Mouse (Mus musculus) embryonic facial prominence, embryonic 13.5 days (tissue): ENCODE results near the gene Zfp536. TPM values are rescaled to one million over a fixed set of nuclear protein-coding genes. Genes with fewer than 3 reads are reported as not detected.

ENCODE experiments used
- ATAC-seq: fragments of 200-750 bp; cut with Nextera tagmentation; 2 replicates; pipeline ENCODE4 v1.8.0; 2017; ENCODE audit warnings: low read depth; ENCODE audit not compliant: insufficient number of reproducible peaks, insufficient read depth, low FRiP score, low TSS enrichment
- H3K27ac ChIP-seq: fragments of 300-500 bp; sonication (generic); 2 replicates; pipeline ENCODE4 v1.5.1; 2015; ENCODE audit warnings: moderate library complexity, mild to moderate bottlenecking, inconsistent platforms
- H3K27me3 ChIP-seq: fragments of 300-500 bp; sonication (generic); 2 replicates; pipeline ENCODE4 v1.6.1; 2015; ENCODE audit warnings: mild to moderate bottlenecking, inconsistent platforms
- H3K36me3 ChIP-seq: fragments of 300-500 bp; sonication (generic); 2 replicates; pipeline ENCODE4 v1.6.1; 2015; ENCODE audit warnings: mild to moderate bottlenecking, inconsistent platforms
- H3K4me1 ChIP-seq: fragments of 300-500 bp; sonication (generic); 2 replicates; pipeline ENCODE4 v1.6.1; 2015; ENCODE audit warnings: inconsistent platforms
- H3K4me2 ChIP-seq: fragments of 300-500 bp; sonication (generic); 2 replicates; pipeline ENCODE4 v1.6.1; 2015; ENCODE audit warnings: moderate library complexity, mild to moderate bottlenecking, inconsistent platforms
- H3K4me3 ChIP-seq: fragments of 300-500 bp; sonication (generic); 2 replicates; pipeline ENCODE4 v1.5.1; 2015; ENCODE audit warnings: mild to moderate bottlenecking, inconsistent platforms
- H3K9ac ChIP-seq: fragments of 300-500 bp; sonication (generic); 2 replicates; pipeline ENCODE4 v1.6.1; 2015; ENCODE audit warnings: mild to moderate bottlenecking, inconsistent platforms
- H3K9me3 ChIP-seq: fragments of 300-500 bp; sonication (generic); 2 replicates; pipeline ENCODE4 v1.6.1; 2016; ENCODE audit warnings: inconsistent platforms
- WGBS: fragments of 180-500 bp; shearing (Covaris S2); methylation state at CpG from one replicate; pipeline ENCODE4 v1.1.7; 2015; ENCODE audit warnings: mixed read lengths; 5-methylcytosine and 5-hydroxymethylcytosine counted together
- polyA plus RNA-seq: library from polyadenylated mRNA; unstranded; fragments of >200 nt; fragmentation: Nextera tagmentation; extraction: Ambion mirVana; gene quantifications from 2 replicates; pipeline ENCODE4 v1.2.1, GENCODE M21; 2015

Gene Zfp536
- polyA plus RNA-seq, 1 experiment from 2014 or later, result 7.1 TPM

DNA sequence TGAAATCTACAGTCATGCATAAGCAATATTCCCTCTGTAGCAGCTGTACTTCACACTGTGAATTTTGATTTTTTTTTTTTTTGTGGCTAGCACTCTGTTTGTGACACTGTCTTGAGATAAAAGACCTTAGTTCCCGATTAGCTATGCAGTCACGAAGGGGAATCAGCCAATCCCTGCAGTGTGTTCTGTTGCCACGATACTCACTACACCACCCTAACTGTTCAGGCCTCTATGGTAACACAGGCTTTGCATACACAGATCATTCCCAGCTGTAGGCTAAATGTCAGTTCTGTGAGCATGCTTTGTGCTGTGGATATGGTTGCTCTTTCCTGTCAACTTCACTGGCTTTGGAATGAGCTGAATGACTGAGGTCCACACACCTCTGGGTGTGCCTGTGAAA lies 325.9 kb downstream of the Zfp536 start:
- ATAC-seq, result no peak
- H3K27ac ChIP-seq, result no peak overlapping the region

DNA sequence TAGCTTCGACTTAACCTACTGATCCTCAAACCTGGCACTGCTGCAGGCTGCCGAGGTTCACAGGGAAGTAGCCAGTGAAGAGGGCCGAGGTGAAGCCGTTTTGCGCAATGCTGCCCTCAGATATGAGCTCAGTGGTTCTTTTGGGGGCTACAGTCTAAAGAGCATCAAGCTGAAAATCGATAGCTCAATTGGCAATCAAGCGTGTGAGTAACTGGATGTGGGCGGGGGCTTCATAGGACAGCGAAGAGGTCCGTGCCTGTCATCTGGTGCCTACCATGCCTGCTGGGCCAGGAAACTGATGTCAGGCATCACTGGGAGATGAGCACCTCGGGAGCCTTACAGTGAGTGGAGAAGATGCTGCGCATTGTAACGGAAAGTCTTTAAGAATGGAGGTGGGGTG lies 333.5 kb downstream of the Zfp536 start:
- no peak overlapping the region for H3K27ac ChIP-seq
- H3K4me1 ChIP-seq, result 0 out of 2 replicates have a peak, but pooled peaks cover 9% of the 10 kb centered on the region
- H3K9me3 ChIP-seq, result peaks cover 4% of the 10 kb centered on the region
- 79% methylated on average over 13 of the region's 13 CpGs for WGBS
- H3K4me3 ChIP-seq, result no peak overlapping the region
- no peak overlapping the region for H3K9ac ChIP-seq
- H3K27me3 ChIP-seq, result no peaks in the 10 kb centered on the region
- H3K4me2 ChIP-seq, result no peak overlapping the region
- H3K36me3 ChIP-seq, result no peaks in the 10 kb centered on the region
- no peak for ATAC-seq

More for the DNA sequence above, 325.9 kb downstream of the Zfp536 start:
- 55% methylated on average over 3 of the region's 3 CpGs for WGBS
- Histone ChIP-seq H3K4me3 (no peak overlapping the region), H3K27me3 (no peaks in the 10 kb centered on the region), H3K36me3 (no peaks in the 10 kb centered on the region), H3K4me1 (no peaks in the 10 kb centered on the region), H3K9me3 (peaks cover 4% of the 10 kb centered on the region), H3K4me2 (no peak overlapping the region), H3K9ac (no peak overlapping the region)

DNA sequence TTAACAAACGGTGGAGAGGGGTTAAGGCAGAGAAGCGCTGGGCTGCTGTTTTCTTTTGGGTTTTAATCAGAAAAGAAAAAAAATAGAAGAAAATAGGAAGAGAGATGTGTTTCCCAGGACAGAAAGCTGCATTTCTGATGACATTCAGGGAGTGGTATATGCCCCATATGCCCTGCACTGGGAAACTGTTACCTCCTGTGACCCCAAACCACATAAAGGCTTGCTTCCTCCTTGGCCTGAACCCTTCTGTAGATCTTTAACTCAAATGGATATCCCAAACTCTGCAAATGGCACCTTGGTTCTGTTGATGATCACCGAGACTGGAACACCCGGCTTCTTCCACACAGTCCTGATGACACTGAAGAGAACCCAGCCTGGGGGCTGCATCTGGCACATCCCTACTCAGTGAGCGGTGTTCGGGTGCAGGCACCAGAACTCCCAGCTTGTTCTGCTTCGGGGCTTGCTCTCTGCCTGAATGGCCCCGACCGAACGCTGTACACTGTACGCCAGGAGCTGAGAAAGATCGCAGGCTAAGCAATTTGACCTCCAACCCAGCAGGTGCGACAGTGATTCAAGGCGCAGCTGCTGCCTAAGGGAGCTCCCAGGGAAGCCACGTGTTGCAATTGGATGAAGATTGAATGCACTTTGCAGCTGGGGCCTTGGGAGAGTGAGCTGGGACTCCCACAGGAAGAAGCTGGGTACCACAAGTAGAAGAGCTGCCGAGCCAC lies 334.2 kb downstream of the Zfp536 start:
- ATAC-seq, result no peak
- Histone ChIP-seq H3K4me2 (no peak overlapping the region), H3K4me3 (no peak overlapping the region), H3K27me3 (no peaks in the 10 kb centered on the region), H3K36me3 (no peaks in the 10 kb centered on the region), H3K9ac (no peak overlapping the region), H3K9me3 (peaks cover 3% of the 10 kb centered on the region), H3K4me1 (0 out of 2 replicates have a peak, but pooled peaks cover 9% of the 10 kb centered on the region), H3K27ac (no peak overlapping the region)
- 53% methylated on average over 16 of the region's 16 CpGs for WGBS

DNA sequence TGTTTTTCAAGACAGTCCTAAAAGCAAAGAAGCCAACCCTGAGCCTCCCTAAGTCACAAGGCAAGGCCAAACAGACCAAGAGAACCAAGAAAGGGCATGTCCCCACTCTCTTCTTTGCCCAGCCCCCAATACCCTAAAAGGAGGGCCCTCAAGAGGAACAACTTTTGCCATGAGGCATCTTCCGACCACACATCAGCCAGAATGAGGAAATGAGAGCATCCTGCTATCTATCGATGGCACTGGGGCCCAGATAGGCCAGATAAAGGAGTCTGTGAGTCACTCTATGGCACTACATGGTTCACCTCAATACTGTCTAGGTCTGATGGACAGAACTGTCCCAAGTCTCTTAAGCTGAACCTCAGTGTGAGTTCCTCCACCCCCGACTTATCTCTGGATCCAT lies 335.6 kb downstream of the Zfp536 start:
- H3K27ac ChIP-seq, result no peak overlapping the region
- H3K36me3 ChIP-seq, result no peaks in the 10 kb centered on the region
- no peak overlapping the region for H3K4me2 ChIP-seq
- WGBS, result 77% methylated on average over 3 of the region's 3 CpGs
- no peaks in the 10 kb centered on the region for H3K9me3 ChIP-seq
- H3K9ac ChIP-seq, result no peak overlapping the region
- H3K27me3 ChIP-seq, result no peaks in the 10 kb centered on the region
- no peak overlapping the region for H3K4me3 ChIP-seq
- no peak for ATAC-seq
- H3K4me1 ChIP-seq, result peaks cover 10% of the 10 kb centered on the region; the same call in 1 of the 2 replicates

DNA sequence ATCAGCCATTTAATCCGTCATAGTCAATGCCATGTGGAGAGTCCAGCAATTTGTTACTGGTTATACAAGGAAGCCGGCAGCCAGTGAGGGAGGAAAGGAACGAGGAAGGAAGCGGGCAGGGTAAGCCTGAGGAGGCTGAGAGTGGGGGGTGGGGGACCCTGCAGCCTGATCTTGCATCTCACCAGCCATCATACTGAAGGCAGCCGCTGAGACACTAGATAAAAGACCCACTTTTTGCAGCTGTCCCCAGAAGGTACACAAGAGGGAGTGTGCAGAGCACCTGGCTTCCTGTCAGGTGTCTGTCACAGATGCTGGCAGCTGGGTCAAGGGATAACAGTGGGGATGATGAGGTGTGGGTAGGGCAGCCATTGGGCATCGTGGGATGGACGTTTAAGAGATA lies 340.3 kb downstream of the Zfp536 start:
- Histone ChIP-seq H3K9ac (no peak overlapping the region), H3K4me2 (no peak overlapping the region), H3K4me3 (no peak overlapping the region), H3K27ac (no peak overlapping the region), H3K36me3 (no peaks in the 10 kb centered on the region), H3K9me3 (no peaks in the 10 kb centered on the region), H3K27me3 (no peaks in the 10 kb centered on the region), H3K4me1 (peaks cover 7% of the 10 kb centered on the region; the same call in 1 of the 2 replicates)
- no peak for ATAC-seq
- 51% methylated on average over 7 of the region's 7 CpGs for WGBS

DNA sequence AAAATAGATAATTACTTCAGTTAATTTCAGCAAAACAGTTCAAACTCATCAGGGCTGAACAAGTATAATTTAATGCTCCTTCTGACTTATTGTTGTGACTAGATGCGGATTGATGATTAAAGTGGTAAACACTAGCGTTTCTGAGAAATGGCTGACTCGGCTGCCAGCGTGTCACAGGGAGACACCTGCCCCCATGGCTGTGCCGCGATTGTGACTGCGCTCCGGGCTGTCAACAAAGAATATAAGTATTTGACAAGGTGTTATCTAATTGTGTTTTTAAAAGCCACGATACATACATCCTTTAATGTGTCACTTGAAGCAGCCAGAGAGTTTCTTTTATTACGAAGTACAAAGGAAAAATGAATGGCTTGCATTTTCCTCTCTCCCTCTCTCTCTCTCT lies 342.0 kb downstream of the Zfp536 start:
- Histone ChIP-seq H3K9me3 (no peaks in the 10 kb centered on the region), H3K4me3 (no peak overlapping the region), H3K36me3 (no peaks in the 10 kb centered on the region), H3K4me1 (peaks cover 7% of the 10 kb centered on the region; the same call in 1 of the 2 replicates), H3K27ac (no peak overlapping the region), H3K4me2 (no peak overlapping the region), H3K27me3 (no peaks in the 10 kb centered on the region), H3K9ac (no peak overlapping the region)
- no peak for ATAC-seq
- WGBS, result 77% methylated on average over 10 of the region's 10 CpGs

DNA sequence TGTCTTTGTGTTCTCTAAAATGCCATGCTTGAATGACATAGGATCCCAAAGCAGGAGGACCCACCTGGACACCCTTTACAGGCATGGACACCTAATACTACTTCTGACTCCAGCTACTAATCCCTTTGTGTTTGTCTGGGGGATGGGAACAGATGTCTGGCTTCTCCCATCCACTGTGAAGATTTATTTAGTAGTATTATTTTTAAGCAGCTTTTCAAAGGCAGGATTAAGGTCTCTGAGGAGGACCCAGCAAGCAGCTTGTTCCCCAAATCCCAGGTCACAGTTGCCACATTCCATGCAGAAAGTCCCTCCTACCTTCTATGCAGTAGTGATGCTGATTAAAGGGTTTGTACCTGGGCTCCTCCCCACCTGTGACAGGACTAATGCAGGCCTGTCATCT lies 347.4 kb downstream of the Zfp536 start:
- no peak for ATAC-seq
- no peaks in the 10 kb centered on the region for H3K27me3 ChIP-seq
- H3K27ac ChIP-seq, result no peak overlapping the region
- no peak overlapping the region for H3K4me3 ChIP-seq
- no peaks in the 10 kb centered on the region for H3K4me1 ChIP-seq
- no peaks in the 10 kb centered on the region for H3K36me3 ChIP-seq
- H3K4me2 ChIP-seq, result no peak overlapping the region
- H3K9me3 ChIP-seq, result no peaks in the 10 kb centered on the region
- no peak overlapping the region for H3K9ac ChIP-seq

DNA sequence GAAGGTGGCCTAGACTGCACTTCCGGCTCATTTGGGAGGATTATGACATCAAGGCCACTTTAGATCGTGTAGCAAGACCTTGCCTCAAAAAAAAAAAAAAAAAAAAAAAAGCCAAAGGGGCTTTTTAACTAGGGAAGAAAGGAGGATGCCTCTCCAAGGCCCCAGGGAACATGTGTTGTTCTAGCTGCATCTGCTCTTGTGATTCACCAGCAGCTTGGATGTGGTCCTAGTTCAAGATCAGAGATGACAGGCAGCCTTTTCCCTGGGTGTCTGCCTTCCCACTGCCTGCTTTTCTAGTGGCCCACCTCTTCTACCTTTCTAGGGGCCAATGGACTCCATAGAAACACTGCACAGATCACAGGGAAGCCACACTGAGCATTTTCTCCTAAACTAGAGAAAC lies 350.5 kb downstream of the Zfp536 start:
- H3K4me2 ChIP-seq, result no peak overlapping the region
- no peak overlapping the region for H3K9ac ChIP-seq
- no peaks in the 10 kb centered on the region for H3K36me3 ChIP-seq
- ATAC-seq, result no peak
- WGBS, result 45% methylated on average over 2 of the region's 2 CpGs
- H3K27ac ChIP-seq, result no peak overlapping the region
- no peak overlapping the region for H3K4me3 ChIP-seq
- H3K9me3 ChIP-seq, result no peaks in the 10 kb centered on the region
- no peaks in the 10 kb centered on the region for H3K27me3 ChIP-seq
- no peaks in the 10 kb centered on the region for H3K4me1 ChIP-seq

Other genes starting within 250 kb of the Zfp536 start
- 44.4 and 45.1 TPM in 2 replicates for gene Uri1, start 249.9 kb upstream of the Zfp536 start, polyA plus RNA-seq